Mouse (Mus musculus): ENCODE measurements around the gene Necap2. TPM values are rescaled to one million over a fixed set of nuclear protein-coding genes. Genes with fewer than 3 reads are reported as not detected.

Gene Necap2
- polyA plus RNA-seq, 1 experiment, result 68.9 TPM

DNA sequence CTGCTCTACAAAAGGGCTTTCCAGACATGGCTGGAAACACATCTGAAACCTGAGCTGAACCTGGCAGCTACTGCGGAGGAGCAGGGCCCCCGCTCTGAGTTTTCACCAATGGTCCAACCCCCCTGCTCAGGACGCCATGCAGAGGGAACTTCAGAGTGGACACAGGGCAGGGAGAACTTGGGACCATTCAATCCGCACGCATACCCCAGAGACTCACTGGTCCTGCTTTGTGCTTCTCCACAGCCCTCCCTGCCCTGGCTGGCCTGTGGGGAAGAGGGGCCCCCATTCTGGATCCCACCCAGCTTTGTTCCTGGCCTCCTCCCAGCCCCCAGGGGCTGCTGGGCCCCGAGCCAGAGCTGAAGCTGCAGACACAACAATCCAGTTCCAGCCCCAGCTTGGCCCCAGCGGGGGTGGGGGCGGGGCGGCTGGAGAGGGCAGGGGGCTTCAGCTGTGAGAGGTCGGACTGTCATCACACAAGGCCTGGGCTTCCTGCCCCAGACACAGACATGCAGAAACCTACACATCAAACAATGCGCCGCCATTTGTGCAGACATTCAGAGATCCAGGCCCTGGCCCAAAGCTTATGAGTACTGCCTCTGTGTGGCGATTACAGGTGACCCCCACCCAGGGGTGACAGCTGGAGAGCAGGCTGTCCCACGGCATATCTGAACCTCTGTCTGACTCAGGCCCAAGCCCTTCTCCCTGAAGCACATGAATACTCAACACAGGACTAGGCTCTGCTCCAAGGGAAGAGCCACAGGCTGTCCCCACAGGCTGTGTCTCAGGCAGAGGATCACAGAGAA, 57.1 kb downstream of the Necap2 start:
- H3K4me3 ChIP-seq (ENCODE audit: low read depth, low read length), result no peak overlapping the region
- no peaks in the 10 kb centered on the region for H3K4me1 ChIP-seq (ENCODE audit: control insufficient read depth, insufficient read depth, insufficient read length, low read length)
- TF ChIP-seq POLR2A (IDR thresholded peaks at IDR 0.05; ENCODE audit: low read depth, low read length) (no peak), CTCF (IDR thresholded peaks at IDR 0.05; ENCODE audit: extremely low read depth, insufficient read length, insufficient replicate concordance, low read depth, low read length) (no peak)
- H3K27ac ChIP-seq (ENCODE audit: insufficient read depth, low read depth, low read length), result no peak overlapping the region
- H3K27me3 ChIP-seq (ENCODE audit: control insufficient read depth, insufficient read depth, low read length), result no peaks in the 10 kb centered on the region
- H3K36me3 ChIP-seq (ENCODE audit: control insufficient read depth, insufficient read depth, low read length), result no peaks in the 10 kb centered on the region
- WGBS, result 67% methylated on average over 14 of the region's 14 CpGs

DNA sequence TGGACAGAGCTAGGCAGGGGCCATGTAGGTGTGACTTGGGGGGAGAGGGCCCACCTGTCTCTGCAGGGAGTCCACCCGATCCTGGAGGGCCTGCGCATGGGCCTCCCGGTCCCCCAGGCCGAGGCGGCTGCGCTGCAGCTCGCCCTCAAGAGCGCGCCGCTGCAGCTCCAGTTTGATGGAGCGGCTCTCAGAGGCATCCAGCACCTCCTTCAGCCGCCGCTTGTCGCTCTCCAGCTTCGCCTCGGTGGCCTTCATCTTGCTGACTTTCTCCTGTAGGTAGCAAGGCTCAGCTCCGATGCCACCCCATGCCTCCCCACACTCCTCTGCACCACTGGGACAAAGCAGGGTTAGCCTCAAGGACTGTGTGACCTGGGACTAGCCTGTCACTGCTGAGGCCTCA, 57.9 kb downstream of the Necap2 start:
- TF ChIP-seq POLR2A (IDR thresholded peaks at IDR 0.05; ENCODE audit: low read depth, low read length) (no peak), CTCF (IDR thresholded peaks at IDR 0.05; ENCODE audit: extremely low read depth, insufficient read length, insufficient replicate concordance, low read depth, low read length) (no peak)
- Histone ChIP-seq H3K27ac (ENCODE audit: insufficient read depth, low read depth, low read length) (no peak overlapping the region), H3K4me3 (ENCODE audit: low read depth, low read length) (no peak overlapping the region), H3K36me3 (ENCODE audit: control insufficient read depth, insufficient read depth, low read length) (no peaks in the 10 kb centered on the region), H3K27me3 (ENCODE audit: control insufficient read depth, insufficient read depth, low read length) (no peaks in the 10 kb centered on the region), H3K4me1 (ENCODE audit: control insufficient read depth, insufficient read depth, insufficient read length, low read length) (no peaks in the 10 kb centered on the region)
- WGBS, result 89% methylated on average over 17 of the region's 17 CpGs

DNA sequence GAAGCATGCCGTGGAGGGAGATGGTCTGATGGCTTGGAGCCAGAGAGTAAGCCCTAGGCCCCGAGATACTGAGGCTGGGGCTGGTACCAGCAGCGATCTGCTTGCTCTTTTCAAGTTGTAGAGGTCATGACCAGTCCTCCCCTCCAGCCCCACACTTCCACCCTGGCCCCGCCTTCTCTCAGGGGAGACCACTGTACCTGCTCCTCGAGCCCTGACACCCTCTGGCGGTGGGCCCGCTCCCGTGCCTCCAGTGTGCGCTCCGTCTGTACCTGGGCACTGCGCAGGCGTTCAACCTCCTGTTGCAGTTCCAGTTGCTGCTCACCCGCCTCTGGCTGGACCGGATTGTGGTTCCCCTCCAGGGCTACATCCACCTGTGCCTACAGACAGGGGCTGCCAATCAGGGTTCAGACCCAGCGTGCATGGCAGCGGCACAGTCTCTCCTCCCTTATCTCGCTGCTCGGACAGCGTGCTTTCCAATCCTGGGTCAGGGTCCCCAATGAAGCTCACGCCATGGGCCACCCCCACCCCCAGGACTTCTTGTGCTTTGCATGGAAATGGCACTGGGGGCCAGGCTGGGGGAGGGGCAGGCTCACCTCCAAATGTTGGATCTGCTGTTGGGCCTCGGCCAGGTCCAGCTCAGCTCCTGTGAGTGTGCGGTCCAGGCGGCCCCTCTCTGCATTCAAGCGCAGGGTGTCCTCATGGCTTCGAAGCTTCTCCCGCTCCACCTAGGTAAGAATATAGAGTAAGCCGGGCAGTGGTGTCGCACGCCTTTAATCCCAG, 60.3 kb downstream of the Necap2 start:
- Histone ChIP-seq H3K27ac (ENCODE audit: insufficient read depth, low read depth, low read length) (no peak overlapping the region), H3K36me3 (ENCODE audit: control insufficient read depth, insufficient read depth, low read length) (no peaks in the 10 kb centered on the region), H3K4me1 (ENCODE audit: control insufficient read depth, insufficient read depth, insufficient read length, low read length) (no peaks in the 10 kb centered on the region), H3K4me3 (ENCODE audit: low read depth, low read length) (no peak overlapping the region), H3K27me3 (ENCODE audit: control insufficient read depth, insufficient read depth, low read length) (no peaks in the 10 kb centered on the region)
- 90% methylated on average over 29 of the region's 29 CpGs for WGBS
- TF ChIP-seq POLR2A (IDR thresholded peaks at IDR 0.05; ENCODE audit: low read depth, low read length) (no peak), CTCF (IDR thresholded peaks at IDR 0.05; ENCODE audit: extremely low read depth, insufficient read length, insufficient replicate concordance, low read depth, low read length) (no peak)

Other genes with a start within 250 kb of the Necap2 start
- 0.04 TPM in 1 of 2 replicates, not detected in the other for gene Padi1, start 232.6 kb downstream of the Necap2 start, polyA plus RNA-seq (2012; rRNA removed)
- gene Padi2, start 172.0 kb downstream of the Necap2 start, polyA plus RNA-seq (2012; rRNA removed), result 2.3 and 5.3 TPM in 2 replicates
- 304 and 515 TPM in 2 replicates for gene Sdhb, start 117.2 kb downstream of the Necap2 start, polyA plus RNA-seq (2012; rRNA removed)
- 63.0 and 76.6 TPM in 2 replicates for gene Atp13a2, start 91.5 kb downstream of the Necap2 start, polyA plus RNA-seq (2012; rRNA removed)
- 8.8 and 13.7 TPM in 2 replicates for gene Mfap2, start 67.9 kb downstream of the Necap2 start, polyA plus RNA-seq (2012; rRNA removed)
- gene Crocc, start 17.8 kb downstream of the Necap2 start, polyA plus RNA-seq (2012; rRNA removed), result 4.7 and 7.3 TPM in 2 replicates
- not detected in 2 replicates for gene Spata21, start 10.0 kb upstream of the Necap2 start, polyA plus RNA-seq (2012; rRNA removed)
- 27.0 and 52.5 TPM in 2 replicates for gene Szrd1, start 61.4 kb upstream of the Necap2 start, polyA plus RNA-seq (2012; rRNA removed)
- gene Fbxo42, start 69.6 kb upstream of the Necap2 start, polyA plus RNA-seq (2012; rRNA removed), result 6.6 and 13.1 TPM in 2 replicates
- 0.51 and 0.81 TPM in 2 replicates for gene Rsg1, start 135.6 kb upstream of the Necap2 start, polyA plus RNA-seq (2012; rRNA removed)
- gene Arhgef19, start 161.1 kb upstream of the Necap2 start, polyA plus RNA-seq (2012; rRNA removed), result 29.3 and 48.8 TPM in 2 replicates
- 28.3 and 86.3 TPM in 2 replicates for gene Epha2, start 222.9 kb upstream of the Necap2 start, polyA plus RNA-seq (2012; rRNA removed)

Measured in small intestine, adult 2 months (tissue).